Comparison of ENCODE assay signal across 12 mouse cellular contexts in the genomic region with DNA sequence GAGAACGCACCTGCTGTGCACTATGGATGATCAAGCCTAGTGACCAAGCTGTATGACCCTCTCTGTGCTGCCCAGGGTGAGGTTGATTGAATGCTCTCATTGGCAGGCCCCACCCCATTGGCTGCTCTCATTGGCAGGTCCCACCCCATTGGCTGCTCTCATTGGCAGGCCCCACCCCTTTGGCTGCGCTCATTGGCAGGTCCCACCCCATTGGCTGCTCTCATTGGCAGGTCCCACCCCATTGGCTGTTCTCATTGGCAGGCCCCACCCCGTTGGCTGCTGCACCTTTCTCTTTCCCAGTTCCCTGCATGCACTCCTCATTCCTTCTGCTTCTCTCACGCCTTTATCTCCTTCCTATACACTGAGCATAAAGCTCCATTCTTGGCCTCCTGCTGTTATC. TPM values are rescaled to one million over a fixed set of nuclear protein-coding genes. Genes with fewer than 3 reads are reported as not detected.
"Had no signal": no experiment of that assay in that cellular context is flagged by ENCODE, and none has a peak within 500 bp of the region (broad histone marks: within the 10 kb centered on the region; RNA-seq: fewer than 3 reads in every experiment).

No protein-coding gene starts in this region.

- DNase-seq: gastrocnemius, postnatal 10 days; gastrocnemius, postnatal 25 days; heart, adult 18-20 months; heart, postnatal 10 days; heart, postnatal 4 days; kidney, adult 18-20 months; kidney, adult 8-10 months; kidney, postnatal 10 days; kidney, postnatal 25 days; layer of hippocampus, adult 9-11 months; liver, embryonic 13.5 days had no signal

RNA-seq across cellular contexts. Expression of a gene that starts 12.5 kb away (rescaled TPM):
- total RNA-seq: granulocyte monocyte progenitor cell, adult 5-6 weeks had no signal
